Mouse (Mus musculus) brain, adult 2 months (tissue): ENCODE data around the gene Fga.
A peak's percentile ranks its signal among the peaks of the same experiment; 100 is the strongest.

Experiments
- DNase-seq: peaks from one replicate; pipeline ENCODE4 v3.0.0; 2011; ENCODE audit warnings: low read depth, low spot score

The Fga gene

GRCm38 (mm10) chr3:83025475-83026301 is at the start of gene Fga:
TSS of gene Fga (plus strand) at chr3:83026076.
- DNase-seq = no peak

- DNase-seq = peak; percentile 60
These were observed 45.1 kb upstream of the Fga start for GRCm38 (mm10) chr3:82980818-82981217.

GRCm38 (mm10) chr3:82981861-82982260 is 44.0 kb upstream of the Fga start:
- DNase-seq = no peak

GRCm38 (mm10) chr3:82984840-82985239 is 41.0 kb upstream of the Fga start:
- no peak for DNase-seq

- DNase-seq = no peak
These were observed 33.9 kb upstream of the Fga start for GRCm38 (mm10) chr3:82991963-82992362.

GRCm38 (mm10) chr3:82992956-82993355 is 32.9 kb upstream of the Fga start:
- DNase-seq = no peak

GRCm38 (mm10) chr3:82995368-82995767 is 30.5 kb upstream of the Fga start:
- peak; percentile 17 for DNase-seq

GRCm38 (mm10) chr3:82996656-82997055 is 29.2 kb upstream of the Fga start:
- DNase-seq = no peak

- DNase-seq = peak; percentile 88
These were observed 27.0 kb upstream of the Fga start for GRCm38 (mm10) chr3:82998772-82999463.

GRCm38 (mm10) chr3:82999995-83000394 is 25.9 kb upstream of the Fga start:
- DNase-seq = no peak

- DNase-seq = peak; percentile 51
These were observed 23.7 kb upstream of the Fga start for GRCm38 (mm10) chr3:83002191-83002590.

GRCm38 (mm10) chr3:83003068-83003467 is 22.8 kb upstream of the Fga start:
- no peak for DNase-seq

GRCm38 (mm10) chr3:83004801-83005200 is 21.1 kb upstream of the Fga start:
- DNase-seq = no peak

- no peak for DNase-seq
These were observed 18.3 kb upstream of the Fga start, which contains the start of gene Fgg for GRCm38 (mm10) chr3:83007557-83007956. TSS of gene Fgg (plus strand) at chr3:83007724.

- DNase-seq = no peak
These were observed 15.6 kb upstream of the Fga start for GRCm38 (mm10) chr3:83010291-83010690.

- peak; percentile 13 for DNase-seq
These were observed 14.7 kb upstream of the Fga start for GRCm38 (mm10) chr3:83011136-83011535.

- DNase-seq = no peak
These were observed 14.3 kb upstream of the Fga start for GRCm38 (mm10) chr3:83011565-83011964.

- no peak for DNase-seq
These were observed 13.2 kb upstream of the Fga start for GRCm38 (mm10) chr3:83012636-83013035.

GRCm38 (mm10) chr3:83013951-83014350 is 11.9 kb upstream of the Fga start:
- no peak for DNase-seq

GRCm38 (mm10) chr3:83016236-83016635 is 9.6 kb upstream of the Fga start:
- DNase-seq = no peak

- DNase-seq = no peak
These were observed 5.5 kb upstream of the Fga start for GRCm38 (mm10) chr3:83020387-83020786.

- no peak for DNase-seq
These were observed 4.7 kb upstream of the Fga start for GRCm38 (mm10) chr3:83021176-83021575.

- DNase-seq = peak; percentile 67
These were observed 840 bp upstream of the Fga start for GRCm38 (mm10) chr3:83025036-83025435.
